Mouse (Mus musculus): ENCODE results near the gene Pdcd7. TPM values are rescaled to one million over a fixed set of nuclear protein-coding genes. Genes with fewer than 3 reads are reported as not detected.

Gene Pdcd7
- polyA plus RNA-seq, 1 experiment from 2014 or later, result 7.7 TPM

GRCm38 (mm10) chr9:65399934-65400333 is 54.0 kb downstream of the Pdcd7 start:
- H3K27me3 ChIP-seq (replicated peaks; ENCODE audit: control insufficient read depth, insufficient read depth, low read length), result peaks cover 10% of the 10 kb centered on the region; the same call in 1 of the 2 replicates
- H3K4me1 ChIP-seq (replicated peaks; ENCODE audit: control insufficient read depth, insufficient read depth, low read length), result peaks cover 6% of the 10 kb centered on the region
- H3K36me3 ChIP-seq (ENCODE audit: control insufficient read depth, insufficient read depth), result no peaks in the 10 kb centered on the region
- no peak overlapping the region for H3K27ac ChIP-seq (ENCODE audit: low read depth, low read length)
- no peaks in the 10 kb centered on the region for H3K9me3 ChIP-seq (ENCODE audit: control insufficient read depth)
- ATAC-seq, result no peak
- no peak overlapping the region for H3K4me2 ChIP-seq (replicated peaks; ENCODE audit: low read depth)
- no peak for TF ChIP-seq CTCF (IDR thresholded peaks at IDR 0.05; ENCODE audit: low read depth)
- no peak overlapping the region for H3K9ac ChIP-seq (ENCODE audit: low read depth, low read length)
- 87% methylated on average over 6 of the region's 6 CpGs for WGBS
- H3K4me3 ChIP-seq (ENCODE audit: low read depth, low read length), result no peak overlapping the region

DNA sequence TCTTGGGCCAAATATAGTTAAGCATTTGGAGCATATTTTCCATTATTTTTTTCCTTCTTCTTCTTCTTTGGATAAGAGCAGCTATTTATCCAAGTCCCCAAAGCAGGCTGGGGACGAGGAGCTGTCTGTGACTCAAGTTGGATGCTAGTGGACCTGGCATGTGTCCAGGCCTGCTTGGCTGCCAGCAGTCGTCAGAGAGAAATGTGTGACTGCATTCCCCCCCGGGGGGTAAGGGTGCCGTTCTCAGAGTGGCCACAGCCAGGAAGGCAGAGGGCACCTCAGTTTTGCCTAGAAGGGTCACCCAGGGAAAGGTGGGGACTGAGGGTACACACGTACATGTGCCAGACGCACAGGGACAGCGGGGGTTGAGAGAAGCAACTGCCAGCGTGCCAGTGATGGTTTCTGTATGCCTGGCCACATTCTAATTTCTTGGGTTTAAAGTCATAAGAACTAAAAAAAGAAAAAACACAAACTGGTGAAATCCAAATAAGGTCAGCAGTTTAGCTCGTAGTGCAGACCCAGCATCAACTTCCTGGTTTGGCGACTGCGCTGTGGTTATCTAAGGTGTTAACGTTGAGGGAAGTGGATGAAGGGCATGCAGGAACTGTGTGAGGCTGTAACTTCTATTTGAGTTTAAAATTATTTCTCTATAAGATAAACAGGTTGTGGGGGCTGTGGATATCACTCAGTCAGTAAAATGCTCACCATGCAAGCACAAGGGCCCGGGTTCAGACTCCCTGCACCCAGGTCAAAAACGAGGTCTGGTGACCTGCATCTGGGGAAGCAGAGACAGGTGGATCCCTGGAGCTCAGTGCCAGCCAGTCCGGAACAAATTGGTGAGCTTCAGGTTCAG is 58.7 kb downstream of the Pdcd7 start:
- no peaks in the 10 kb centered on the region; the same call in 1 of the 2 replicates for H3K4me1 ChIP-seq (replicated peaks; ENCODE audit: control insufficient read depth, insufficient read depth, low read length)
- no peaks in the 10 kb centered on the region for H3K36me3 ChIP-seq (ENCODE audit: control insufficient read depth, insufficient read depth)
- no peak overlapping the region; the same call in 1 of the 2 replicates for H3K27ac ChIP-seq (ENCODE audit: low read depth, low read length)
- H3K4me3 ChIP-seq (ENCODE audit: low read depth, low read length), result no peak overlapping the region
- H3K4me2 ChIP-seq (replicated peaks; ENCODE audit: low read depth), result no peak overlapping the region
- no peak for ATAC-seq
- no peak for TF ChIP-seq CTCF (IDR thresholded peaks at IDR 0.05; ENCODE audit: low read depth)
- WGBS, result 57% methylated on average over 15 of the region's 15 CpGs
- no peaks in the 10 kb centered on the region for H3K9me3 ChIP-seq (ENCODE audit: control insufficient read depth)
- H3K9ac ChIP-seq (ENCODE audit: low read depth, low read length), result no peak overlapping the region
- no peaks in the 10 kb centered on the region for H3K27me3 ChIP-seq (replicated peaks; ENCODE audit: control insufficient read depth, insufficient read depth, low read length)

GRCm38 (mm10) chr9:65405184-65405449 is 59.2 kb downstream of the Pdcd7 start:
- Histone ChIP-seq H3K27ac (ENCODE audit: low read depth, low read length) (no peak overlapping the region; the same call in 1 of the 2 replicates), H3K27me3 (replicated peaks; ENCODE audit: control insufficient read depth, insufficient read depth, low read length) (no peaks in the 10 kb centered on the region), H3K4me3 (ENCODE audit: low read depth, low read length) (no peak overlapping the region), H3K4me2 (replicated peaks; ENCODE audit: low read depth) (no peak overlapping the region), H3K9ac (ENCODE audit: low read depth, low read length) (no peak overlapping the region), H3K4me1 (replicated peaks; ENCODE audit: control insufficient read depth, insufficient read depth, low read length) (peaks cover 4% of the 10 kb centered on the region; the same call in 1 of the 2 replicates), H3K36me3 (ENCODE audit: control insufficient read depth, insufficient read depth) (no peaks in the 10 kb centered on the region), H3K9me3 (ENCODE audit: control insufficient read depth) (no peaks in the 10 kb centered on the region)
- 77% methylated on average over 2 of the region's 2 CpGs for WGBS
- TF ChIP-seq CTCF (IDR thresholded peaks at IDR 0.05; ENCODE audit: low read depth), result no peak
- ATAC-seq, result no peak

GRCm38 (mm10) chr9:65407327-65407726 is 61.4 kb downstream of the Pdcd7 start:
- peaks cover 4% of the 10 kb centered on the region; the same call in 1 of the 2 replicates for H3K4me1 ChIP-seq (replicated peaks; ENCODE audit: control insufficient read depth, insufficient read depth, low read length)
- no peak overlapping the region for H3K4me3 ChIP-seq (ENCODE audit: low read depth, low read length)
- H3K36me3 ChIP-seq (ENCODE audit: control insufficient read depth, insufficient read depth), result peaks cover 13% of the 10 kb centered on the region; the same call in 1 of the 2 replicates
- no peak for TF ChIP-seq CTCF (IDR thresholded peaks at IDR 0.05; ENCODE audit: low read depth)
- no peak for ATAC-seq
- no peak overlapping the region for H3K4me2 ChIP-seq (replicated peaks; ENCODE audit: low read depth)
- H3K9ac ChIP-seq (ENCODE audit: low read depth, low read length), result no peak overlapping the region
- H3K27ac ChIP-seq (ENCODE audit: low read depth, low read length), result no peak overlapping the region
- WGBS, result 80% methylated on average over 5 of the region's 5 CpGs
- no peaks in the 10 kb centered on the region for H3K27me3 ChIP-seq (replicated peaks; ENCODE audit: control insufficient read depth, insufficient read depth, low read length)
- no peaks in the 10 kb centered on the region for H3K9me3 ChIP-seq (ENCODE audit: control insufficient read depth)

DNA sequence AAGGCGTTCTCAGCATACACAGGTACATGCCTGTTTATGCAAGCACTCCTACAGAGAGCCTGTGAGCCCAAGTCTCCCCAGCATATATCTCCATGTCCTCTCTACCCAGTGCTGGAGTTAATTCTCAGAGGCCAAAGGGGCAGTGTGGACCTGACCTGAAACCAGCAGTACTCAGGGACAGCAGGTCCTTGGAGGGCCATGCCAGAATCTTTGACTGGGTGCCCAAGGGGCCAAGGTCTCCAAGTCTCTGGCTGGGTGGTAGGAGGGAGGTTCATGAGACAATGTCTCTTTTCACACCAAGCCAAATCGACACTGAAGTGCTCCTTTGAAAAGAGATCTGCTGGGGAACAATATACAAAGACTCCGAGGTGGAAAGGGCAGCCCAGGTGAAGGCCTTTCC is 62.0 kb downstream of the Pdcd7 start:
- TF ChIP-seq CTCF (IDR thresholded peaks at IDR 0.05; ENCODE audit: low read depth), result no peak
- no peak for ATAC-seq
- H3K27ac ChIP-seq (ENCODE audit: low read depth, low read length), result no peak overlapping the region

GRCm38 (mm10) chr9:65408871-65409295 is 63.0 kb downstream of the Pdcd7 start:
- WGBS, result 35% methylated on average over 5 of the region's 5 CpGs
- H3K27me3 ChIP-seq (replicated peaks; ENCODE audit: control insufficient read depth, insufficient read depth, low read length), result no peaks in the 10 kb centered on the region
- TF ChIP-seq CTCF (IDR thresholded peaks at IDR 0.05; ENCODE audit: low read depth), result no peak
- H3K4me3 ChIP-seq (ENCODE audit: low read depth, low read length), result no peak overlapping the region
- H3K9me3 ChIP-seq (ENCODE audit: control insufficient read depth), result no peaks in the 10 kb centered on the region
- 0 out of 2 replicates have a peak overlapping the region, but pooled peaks have one; percentile 3 for H3K4me2 ChIP-seq (replicated peaks; ENCODE audit: low read depth)
- ATAC-seq, result peak; percentile 96
- peak overlapping the region; percentile 84 for H3K27ac ChIP-seq (ENCODE audit: low read depth, low read length)
- H3K4me1 ChIP-seq (replicated peaks; ENCODE audit: control insufficient read depth, insufficient read depth, low read length), result peaks cover 4% of the 10 kb centered on the region; the same call in 1 of the 2 replicates
- no peak overlapping the region for H3K9ac ChIP-seq (ENCODE audit: low read depth, low read length)
- H3K36me3 ChIP-seq (ENCODE audit: control insufficient read depth, insufficient read depth), result peaks cover 21% of the 10 kb centered on the region; the same call in 1 of the 2 replicates

More for the DNA sequence above, 62.0 kb downstream of the Pdcd7 start:
- no peaks in the 10 kb centered on the region for H3K9me3 ChIP-seq (ENCODE audit: control insufficient read depth)
- H3K27me3 ChIP-seq (replicated peaks; ENCODE audit: control insufficient read depth, insufficient read depth, low read length), result no peaks in the 10 kb centered on the region
- peaks cover 18% of the 10 kb centered on the region; the same call in 1 of the 2 replicates for H3K36me3 ChIP-seq (ENCODE audit: control insufficient read depth, insufficient read depth)
- H3K4me3 ChIP-seq (ENCODE audit: low read depth, low read length), result no peak overlapping the region
- no peak overlapping the region for H3K4me2 ChIP-seq (replicated peaks; ENCODE audit: low read depth)
- no peak overlapping the region for H3K9ac ChIP-seq (ENCODE audit: low read depth, low read length)
- 73% methylated on average over 3 of the region's 3 CpGs for WGBS
- H3K4me1 ChIP-seq (replicated peaks; ENCODE audit: control insufficient read depth, insufficient read depth, low read length), result peaks cover 4% of the 10 kb centered on the region; the same call in 1 of the 2 replicates

Other genes with a start within 250 kb of the Pdcd7 start
- gene Igdcc4, start 244.6 kb upstream of the Pdcd7 start, polyA plus RNA-seq (2015; fragmentation: Nextera tagmentation; extraction: Ambion mirVana), result 4.1 and 4.5 TPM in 2 replicates
- gene Igdcc3, start 204.9 kb upstream of the Pdcd7 start, polyA plus RNA-seq (2015; fragmentation: Nextera tagmentation; extraction: Ambion mirVana), result 0.22 TPM in 2 replicates
- gene Parp16, start 150.8 kb upstream of the Pdcd7 start, polyA plus RNA-seq (2015; fragmentation: Nextera tagmentation; extraction: Ambion mirVana), result 9.9 and 10.5 TPM in 2 replicates
- 0.43 TPM in 2 replicates for gene Cilp, start 80.9 kb upstream of the Pdcd7 start, polyA plus RNA-seq (2015; fragmentation: Nextera tagmentation; extraction: Ambion mirVana)
- 28.2 and 30.5 TPM in 2 replicates for gene Clpx, start 51.8 kb upstream of the Pdcd7 start, polyA plus RNA-seq (2015; fragmentation: Nextera tagmentation; extraction: Ambion mirVana)
- gene Ubap1l, start 14.9 kb downstream of the Pdcd7 start, polyA plus RNA-seq (2015; fragmentation: Nextera tagmentation; extraction: Ambion mirVana), result 0.14 and 0.21 TPM in 2 replicates
- gene Kbtbd13, start 45.5 kb downstream of the Pdcd7 start, polyA plus RNA-seq (2015; fragmentation: Nextera tagmentation; extraction: Ambion mirVana), result 3.9 and 5.0 TPM in 2 replicates
- 5.4 and 6.2 TPM in 2 replicates for gene Rasl12, start 52.4 kb downstream of the Pdcd7 start, polyA plus RNA-seq (2015; fragmentation: Nextera tagmentation; extraction: Ambion mirVana)
- 261 and 305 TPM in 2 replicates for gene Slc51b, start 76.9 kb downstream of the Pdcd7 start, polyA plus RNA-seq (2015; fragmentation: Nextera tagmentation; extraction: Ambion mirVana)
- gene Mtfmt, start 89.7 kb downstream of the Pdcd7 start, polyA plus RNA-seq (2015; fragmentation: Nextera tagmentation; extraction: Ambion mirVana), result 14.8 and 15.7 TPM in 2 replicates
- 85.8 and 86.3 TPM in 2 replicates for gene Spg21, start 114.8 kb downstream of the Pdcd7 start, polyA plus RNA-seq (2015; fragmentation: Nextera tagmentation; extraction: Ambion mirVana)
- not detected in 2 replicates for gene Ankdd1a, start 174.1 kb downstream of the Pdcd7 start, polyA plus RNA-seq (2015; fragmentation: Nextera tagmentation; extraction: Ambion mirVana)
- 6.6 and 6.7 TPM in 2 replicates for gene Plekho2, start 233.9 kb downstream of the Pdcd7 start, polyA plus RNA-seq (2015; fragmentation: Nextera tagmentation; extraction: Ambion mirVana)
- 1.2 and 1.8 TPM in 2 replicates for gene Pif1, start 241.1 kb downstream of the Pdcd7 start, polyA plus RNA-seq (2015; fragmentation: Nextera tagmentation; extraction: Ambion mirVana)

Measured in intestine, postnatal 0 days (tissue).